Comparison of ENCODE assay signal across 14 mouse cellular contexts in the genomic region with DNA sequence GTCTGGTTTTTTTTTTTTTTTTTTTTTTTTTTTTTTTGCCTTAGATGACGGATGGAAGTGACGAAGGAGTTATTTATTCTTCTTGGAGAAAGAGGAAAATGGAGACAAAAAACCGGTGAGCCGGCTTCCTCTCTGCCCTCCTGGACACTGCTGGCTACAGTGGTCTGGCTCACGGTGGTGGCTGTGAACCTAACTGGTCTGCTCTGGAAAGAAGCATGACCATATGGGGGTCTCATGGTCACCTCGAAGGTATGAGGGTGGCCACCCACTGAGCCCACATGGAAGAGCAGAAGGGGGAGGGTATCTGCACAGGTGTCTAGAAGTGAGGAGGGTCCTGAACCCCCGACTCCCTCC.
"Had no signal": no experiment of that assay in that cellular context is flagged by ENCODE, and none has a peak within 500 bp of the region (broad histone marks: within the 10 kb centered on the region; RNA-seq: fewer than 3 reads in every experiment).

No protein-coding gene starts in this region.

- ATAC-seq: intestine, postnatal 0 days; lung, postnatal 0 days had no signal

- H3K9me3 ChIP-seq: limb, embryonic 10.5 days; liver, embryonic 15.5 days; stomach, embryonic 15.5 days had no signal

- H3K4me1 ChIP-seq: liver, embryonic 15.5 days had no signal

- DNase-seq: kidney, adult 8-10 months; kidney, postnatal 25 days; layer of hippocampus, adult 9-11 months; lung, adult 2 months; lung, postnatal 36 days; right cerebral cortex, postnatal 14 days; thymus, adult 2 months; thymus, postnatal 25 days had no signal

- H3K36me3 ChIP-seq: limb, embryonic 10.5 days; liver, embryonic 15.5 days; stomach, embryonic 15.5 days had no signal

- H3K27me3 ChIP-seq: liver, embryonic 15.5 days; stomach, embryonic 15.5 days had no signal

- H3K4me3 ChIP-seq: limb, embryonic 10.5 days; liver, embryonic 15.5 days; stomach, embryonic 15.5 days had no signal

- H3K4me2 ChIP-seq: liver, embryonic 11.5 days; liver, embryonic 15.5 days; stomach, embryonic 15.5 days had no signal

- H3K27ac ChIP-seq: liver, embryonic 15.5 days; stomach, embryonic 15.5 days had no signal

- H3K9ac ChIP-seq: liver, embryonic 15.5 days; stomach, embryonic 15.5 days had no signal
